Mouse (Mus musculus): Measurements from ENCODE around the gene Phf1.
"Not testable (repeated sequence)": the region's sequence is repeated elsewhere in the genome, so short reads cannot be mapped to it uniquely, and the experiment has no call there.

DNA sequence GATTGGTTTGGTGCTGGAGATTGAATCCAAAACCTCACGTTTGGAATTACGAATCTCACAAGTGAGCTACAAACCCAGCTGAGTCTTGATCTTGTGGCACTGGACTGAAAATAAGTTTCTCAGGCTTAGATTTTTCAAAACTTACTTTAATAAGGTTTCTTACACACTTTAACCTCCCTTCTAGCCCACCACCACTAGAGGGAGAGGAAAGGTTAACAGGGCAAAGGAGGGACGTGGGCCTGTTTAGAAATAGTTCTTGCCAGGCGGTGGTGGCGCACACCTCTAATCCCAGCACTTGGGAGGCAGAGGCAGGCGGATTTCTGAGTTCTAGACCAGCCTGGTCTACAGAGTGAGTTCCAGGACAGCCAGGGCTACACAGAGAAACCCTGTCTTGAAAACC is 44.5 kb downstream of the Phf1 start:
- TF ChIP-seq POLR2A (IDR thresholded peaks at IDR 0.05; ENCODE audit: borderline replicate concordance, extremely low read depth, low read depth, low read length); CTCF (IDR thresholded peaks at IDR 0.05; ENCODE audit: insufficient read depth, low read length): not testable (repeated sequence)

All from lung, adult 2 months (tissue).